8 mouse cellular contexts compared by ENCODE assay signal in genomic region chr15:97830788-97831241, GRCm38 (mm10). TPM values are rescaled to one million over a fixed set of nuclear protein-coding genes. Genes with fewer than 3 reads are reported as not detected.
DNase-seq lines count a peak whose midpoint lies in the region; ATAC-seq and TF ChIP-seq lines count a peak whose summit lies in the region.

No protein-coding gene starts in this region.

- no peaks in the 10 kb centered on the region for H3K9me3 ChIP-seq in lung, embryonic 14.5 days (ENCODE audit: low read depth, low read length)

- peak overlapping the region; percentile 90 for H3K4me3 ChIP-seq in brown adipose tissue, adult 24 weeks (ENCODE audit: insufficient read depth, low read depth, low read length)
- H3K4me3 ChIP-seq in lung, embryonic 14.5 days (ENCODE audit: low read depth, low read length), result peak overlapping the region; percentile 87

- H3K4me2 ChIP-seq in lung, embryonic 14.5 days, result peak overlapping the region; percentile 87

- TF ChIP-seq CTCF in lung, embryonic 14.5 days (IDR thresholded peaks at IDR 0.05; ENCODE audit: low read depth), result 0 out of 2 replicates have a peak, but pooled peaks have one; percentile 1

- peak overlapping the region; percentile 99 for H3K9ac ChIP-seq in lung, embryonic 14.5 days

- peak; percentile 61 for DNase-seq in thymus, postnatal 14 days
- no peak for DNase-seq in thymus, postnatal 0 days (ENCODE audit: low spot score)
- peak; percentile 64 for DNase-seq in gastrocnemius, postnatal 25 days
- DNase-seq in kidney, adult 11 months, result peak; percentile 72
- peak; percentile 57 for DNase-seq in lung, embryonic 14.5 days
- DNase-seq in splenic B cell, adult 2 months (ENCODE audit: low read depth, low spot score), result peak; percentile 30

- H3K36me3 ChIP-seq in lung, embryonic 14.5 days (ENCODE audit: insufficient read depth), result 0 out of 2 replicates have a peak, but pooled peaks cover 9% of the 10 kb centered on the region
- no peaks in the 10 kb centered on the region for H3K36me3 ChIP-seq in splenic B cell, adult 2 months (ENCODE audit: control insufficient read depth, insufficient read depth, low read length, poor library complexity, severe bottlenecking)

- ATAC-seq in lung, embryonic 14.5 days (ENCODE audit: insufficient read depth), result peak; percentile 16
- no peak for ATAC-seq in megakaryocyte-erythroid progenitor cell, adult 5-6 weeks (replicated peaks; ENCODE audit: low FRiP score, low TSS enrichment, poor library complexity, severe bottlenecking)

- peaks cover 14% of the 10 kb centered on the region for H3K4me1 ChIP-seq in brown adipose tissue, adult 24 weeks (ENCODE audit: control insufficient read depth, insufficient read depth, insufficient read length, low read length)
- peaks cover 29% of the 10 kb centered on the region for H3K4me1 ChIP-seq in lung, embryonic 14.5 days (ENCODE audit: insufficient read depth)

- H3K27me3 ChIP-seq in lung, embryonic 14.5 days (ENCODE audit: insufficient read depth, low read length), result no peaks in the 10 kb centered on the region
- H3K27me3 ChIP-seq in splenic B cell, adult 2 months (ENCODE audit: control insufficient read depth, insufficient read depth, low read length, poor library complexity, severe bottlenecking), result no peaks in the 10 kb centered on the region

- peak overlapping the region; percentile 91 for H3K27ac ChIP-seq in brown adipose tissue, adult 24 weeks (replicated peaks; ENCODE audit: low read depth, low read length)
- peak overlapping the region; percentile 98 for H3K27ac ChIP-seq in lung, embryonic 14.5 days (ENCODE audit: low read depth)

- WGBS in lung, embryonic 14.5 days, result 1% methylated on average over 37 of the region's 39 CpGs

RNA-seq across cellular contexts. Expression of gene Hdac7, which starts 13.5 kb away (rescaled TPM):
- 111 and 122 TPM in 2 replicates for polyA plus RNA-seq in thymus, postnatal 0 days (2015; fragmentation: Nextera tagmentation; extraction: Ambion mirVana)
- 10.0 and 10.2 TPM in 2 replicates for polyA plus RNA-seq in brown adipose tissue, adult 24 weeks (2012; ENCODE audit: insufficient read depth, insufficient read length, missing spikeins)
- total RNA-seq in gastrocnemius, postnatal 25 days (2021), result 10 to 100 TPM; 11.9 to 15.0 TPM
- 43.8 and 51.2 TPM in 2 replicates for polyA plus RNA-seq in lung, embryonic 14.5 days (2014; fragmentation: Nextera tagmentation; extraction: Ambion mirVana)
- total RNA-seq in megakaryocyte-erythroid progenitor cell, adult 5-6 weeks (2014; fragmentation: Nextera tagmentation), result 129 and 194 TPM in 2 replicates
- 24.8 and 35.6 TPM in 2 replicates for total RNA-seq in megakaryocyte-erythroid progenitor cell, adult 5-6 weeks (2017)

RNA-seq across cellular contexts. Expression of gene Slc48a1, which starts 52.5 kb away (rescaled TPM):
- polyA plus RNA-seq in thymus, postnatal 0 days (2015; fragmentation: Nextera tagmentation; extraction: Ambion mirVana), result 44.5 and 48.3 TPM in 2 replicates
- polyA plus RNA-seq in brown adipose tissue, adult 24 weeks (2012; ENCODE audit: insufficient read depth, insufficient read length, missing spikeins), result 70.5 and 79.9 TPM in 2 replicates
- 10 to 100 TPM; 44.7 to 47.2 TPM for total RNA-seq in gastrocnemius, postnatal 25 days (2021)
- 25.3 and 32.7 TPM in 2 replicates for polyA plus RNA-seq in lung, embryonic 14.5 days (2014; fragmentation: Nextera tagmentation; extraction: Ambion mirVana)
- 91.5 and 112 TPM in 2 replicates for total RNA-seq in megakaryocyte-erythroid progenitor cell, adult 5-6 weeks (2014; fragmentation: Nextera tagmentation)
- total RNA-seq in megakaryocyte-erythroid progenitor cell, adult 5-6 weeks (2017), result 53.7 and 72.6 TPM in 2 replicates
